Mouse (Mus musculus) heart, adult 9 months (tissue): Measurements from ENCODE around the gene Braf.
A peak's percentile ranks its signal among the peaks of the same experiment; 100 is the strongest.
"Not testable (repeated sequence)": the region's sequence is repeated elsewhere in the genome, so short reads cannot be mapped to it uniquely, and the experiment has no call there.

Experiments
- DNase-seq, 2 experiments: peaks; one replicate each; pipeline ENCODE4 v3.0.0; 2022; ENCODE audit warnings: low spot score in 2 of 2

The Braf gene

GRCm38 (mm10) chr6:39724866-39725711 is at the start of gene Braf:
TSS of gene Braf (minus strand) at chr6:39725463.
- peak; percentile 83 to 84 for DNase-seq

- DNase-seq, result no peak
Observed at GRCm38 (mm10) chr6:39775029-39775428, 49.8 kb upstream of the Braf start.

- DNase-seq, result no peak
Observed at GRCm38 (mm10) chr6:39757229-39757628, 32.0 kb upstream of the Braf start.

GRCm38 (mm10) chr6:39749881-39750280 is 24.6 kb upstream of the Braf start:
- peak; percentile 17 to 39 for DNase-seq

GRCm38 (mm10) chr6:39747094-39747493 is 21.8 kb upstream of the Braf start:
- no peak for DNase-seq

GRCm38 (mm10) chr6:39745456-39745855 is 20.2 kb upstream of the Braf start:
- DNase-seq, result no peak

- DNase-seq, result not testable (repeated sequence)
Observed at GRCm38 (mm10) chr6:39739698-39740097, 14.4 kb upstream of the Braf start.

GRCm38 (mm10) chr6:39728095-39728494 is 2.8 kb upstream of the Braf start:
- no peak for DNase-seq

- DNase-seq, result no peak
Observed at GRCm38 (mm10) chr6:39726149-39726548, 886 bp upstream of the Braf start.

- no peak for DNase-seq
Observed at GRCm38 (mm10) chr6:39724542-39724865, 759 bp downstream of the Braf start.

GRCm38 (mm10) chr6:39724071-39724470 is 1.2 kb downstream of the Braf start:
- DNase-seq, result peak in 1 of 2 experiments; percentile 1

GRCm38 (mm10) chr6:39718567-39718966 is 6.7 kb downstream of the Braf start:
- no peak for DNase-seq

- no peak for DNase-seq
Observed at GRCm38 (mm10) chr6:39717049-39717448, 8.2 kb downstream of the Braf start.

- no peak for DNase-seq
Observed at GRCm38 (mm10) chr6:39714341-39714740, 10.9 kb downstream of the Braf start.

- no peak for DNase-seq
Observed at GRCm38 (mm10) chr6:39713399-39713798, 11.9 kb downstream of the Braf start.

GRCm38 (mm10) chr6:39705625-39706024 is 19.6 kb downstream of the Braf start:
- DNase-seq, result no peak

GRCm38 (mm10) chr6:39693126-39693525 is 32.1 kb downstream of the Braf start:
- DNase-seq, result no peak

GRCm38 (mm10) chr6:39686839-39687238 is 38.4 kb downstream of the Braf start:
- DNase-seq, result not testable (repeated sequence)

- no peak for DNase-seq
Observed at GRCm38 (mm10) chr6:39681795-39682194, 43.5 kb downstream of the Braf start.

- no peak for DNase-seq
Observed at GRCm38 (mm10) chr6:39680524-39680923, 44.7 kb downstream of the Braf start.

GRCm38 (mm10) chr6:39678241-39678640 is 47.0 kb downstream of the Braf start:
- no peak for DNase-seq

GRCm38 (mm10) chr6:39675081-39675480 is 50.2 kb downstream of the Braf start:
- no peak for DNase-seq

- DNase-seq, result no peak
Observed at GRCm38 (mm10) chr6:39611296-39611695, 114.0 kb downstream of the Braf start.

GRCm38 (mm10) chr6:39610207-39610606 is 115.1 kb downstream of the Braf start:
- DNase-seq, result no peak
